Mouse (Mus musculus): ENCODE measurements around the gene Nrxn2. TPM values are rescaled to one million over a fixed set of nuclear protein-coding genes. Genes with fewer than 3 reads are reported as not detected.

Nrxn2 gene
- polyA plus RNA-seq, 2 experiments: 2.6 to 3.6 TPM

- Histone ChIP-seq H3K36me3 (ENCODE audit: control insufficient read depth, insufficient read depth, low read length) (no peaks in the 10 kb centered on the region), H3K4me2 (replicated peaks; ENCODE audit: low read depth, low read length, severe bottlenecking) (no peak overlapping the region), H3K4me1 (ENCODE audit: control insufficient read depth, insufficient read depth, low read length) (peaks cover 13% of the 10 kb centered on the region), H3K4me3 (replicated peaks; ENCODE audit: low read length) (no peak overlapping the region), H3K27ac (replicated peaks; ENCODE audit: low read depth, low read length) (no peak overlapping the region), H3K9me3 (ENCODE audit: control insufficient read depth, low read length) (no peaks in the 10 kb centered on the region), H3K9ac (ENCODE audit: low read depth, low read length, severe bottlenecking) (no peak overlapping the region), H3K27me3 (ENCODE audit: control insufficient read depth, insufficient read depth, low read length) (no peaks in the 10 kb centered on the region)
- no peak for ATAC-seq (ENCODE audit: low FRiP score, low read depth)
- no peak for TF ChIP-seq POLR2A (IDR thresholded peaks at IDR 0.05; ENCODE audit: borderline replicate concordance, extremely low read depth, insufficient read depth, insufficient read length)
- WGBS: 76% methylated on average over 5 of the region's 5 CpGs
- DNase-seq (ENCODE audit: low spot score): no peak
Observed at GRCm38 (mm10) chr19:6385419-6385818, 33.1 kb upstream of the Nrxn2 start.

- Histone ChIP-seq H3K4me1 (ENCODE audit: control insufficient read depth, insufficient read depth, low read length) (peaks cover 13% of the 10 kb centered on the region), H3K9me3 (ENCODE audit: control insufficient read depth, low read length) (no peaks in the 10 kb centered on the region), H3K4me3 (replicated peaks; ENCODE audit: low read length) (no peak overlapping the region), H3K27ac (replicated peaks; ENCODE audit: low read depth, low read length) (no peak overlapping the region), H3K4me2 (replicated peaks; ENCODE audit: low read depth, low read length, severe bottlenecking) (no peak overlapping the region), H3K9ac (ENCODE audit: low read depth, low read length, severe bottlenecking) (no peak overlapping the region), H3K27me3 (ENCODE audit: control insufficient read depth, insufficient read depth, low read length) (no peaks in the 10 kb centered on the region), H3K36me3 (ENCODE audit: control insufficient read depth, insufficient read depth, low read length) (no peaks in the 10 kb centered on the region)
- no peak for TF ChIP-seq POLR2A (IDR thresholded peaks at IDR 0.05; ENCODE audit: borderline replicate concordance, extremely low read depth, insufficient read depth, insufficient read length)
- DNase-seq (ENCODE audit: low spot score) (no peak), ATAC-seq (ENCODE audit: low FRiP score, low read depth) (no peak)
- 79% methylated on average over 7 of the region's 7 CpGs for WGBS
Observed at GRCm38 (mm10) chr19:6385821-6386220, 32.7 kb upstream of the Nrxn2 start.

GRCm38 (mm10) chr19:6386234-6386633 is 32.3 kb upstream of the Nrxn2 start:
- H3K4me2 ChIP-seq (replicated peaks; ENCODE audit: low read depth, low read length, severe bottlenecking): no peak overlapping the region
- peaks cover 13% of the 10 kb centered on the region for H3K4me1 ChIP-seq (ENCODE audit: control insufficient read depth, insufficient read depth, low read length)
- H3K27ac ChIP-seq (replicated peaks; ENCODE audit: low read depth, low read length): no peak overlapping the region
- no peak for DNase-seq (ENCODE audit: low spot score)
- H3K36me3 ChIP-seq (ENCODE audit: control insufficient read depth, insufficient read depth, low read length): no peaks in the 10 kb centered on the region
- H3K27me3 ChIP-seq (ENCODE audit: control insufficient read depth, insufficient read depth, low read length): no peaks in the 10 kb centered on the region
- no peaks in the 10 kb centered on the region for H3K9me3 ChIP-seq (ENCODE audit: control insufficient read depth, low read length)
- WGBS: 64% methylated on average over 9 of the region's 9 CpGs
- no peak for ATAC-seq (ENCODE audit: low FRiP score, low read depth)
- no peak overlapping the region for H3K4me3 ChIP-seq (replicated peaks; ENCODE audit: low read length)
- TF ChIP-seq POLR2A (IDR thresholded peaks at IDR 0.05; ENCODE audit: borderline replicate concordance, extremely low read depth, insufficient read depth, insufficient read length): no peak
- no peak overlapping the region for H3K9ac ChIP-seq (ENCODE audit: low read depth, low read length, severe bottlenecking)

- H3K9ac ChIP-seq (ENCODE audit: low read depth, low read length, severe bottlenecking): no peak overlapping the region
- DNase-seq (ENCODE audit: low spot score) (no peak), ATAC-seq (ENCODE audit: low FRiP score, low read depth) (no peak)
- H3K36me3 ChIP-seq (ENCODE audit: control insufficient read depth, insufficient read depth, low read length): no peaks in the 10 kb centered on the region
- no peak overlapping the region for H3K4me3 ChIP-seq (replicated peaks; ENCODE audit: low read length)
- no peak overlapping the region for H3K4me2 ChIP-seq (replicated peaks; ENCODE audit: low read depth, low read length, severe bottlenecking)
- 75% methylated on average over 13 of the region's 13 CpGs for WGBS
- no peaks in the 10 kb centered on the region for H3K27me3 ChIP-seq (ENCODE audit: control insufficient read depth, insufficient read depth, low read length)
- peaks cover 13% of the 10 kb centered on the region for H3K4me1 ChIP-seq (ENCODE audit: control insufficient read depth, insufficient read depth, low read length)
- TF ChIP-seq POLR2A (IDR thresholded peaks at IDR 0.05; ENCODE audit: borderline replicate concordance, extremely low read depth, insufficient read depth, insufficient read length): no peak
- H3K27ac ChIP-seq (replicated peaks; ENCODE audit: low read depth, low read length): no peak overlapping the region
- H3K9me3 ChIP-seq (ENCODE audit: control insufficient read depth, low read length): no peaks in the 10 kb centered on the region
Observed at GRCm38 (mm10) chr19:6388006-6388405, 30.5 kb upstream of the Nrxn2 start.

- peaks cover 8% of the 10 kb centered on the region for H3K4me1 ChIP-seq (ENCODE audit: control insufficient read depth, insufficient read depth, low read length)
- no peak overlapping the region for H3K27ac ChIP-seq (replicated peaks; ENCODE audit: low read depth, low read length)
- TF ChIP-seq POLR2A (IDR thresholded peaks at IDR 0.05; ENCODE audit: borderline replicate concordance, extremely low read depth, insufficient read depth, insufficient read length): no peak
- H3K9me3 ChIP-seq (ENCODE audit: control insufficient read depth, low read length): no peaks in the 10 kb centered on the region
- DNase-seq (ENCODE audit: low spot score): no peak
- H3K9ac ChIP-seq (ENCODE audit: low read depth, low read length, severe bottlenecking): peak overlapping the region; percentile 31; the same call in 1 of the 2 replicates
- H3K4me2 ChIP-seq (replicated peaks; ENCODE audit: low read depth, low read length, severe bottlenecking): peak overlapping the region; percentile 49
- no peaks in the 10 kb centered on the region for H3K27me3 ChIP-seq (ENCODE audit: control insufficient read depth, insufficient read depth, low read length)
- no peak for ATAC-seq (ENCODE audit: low FRiP score, low read depth)
- no peaks in the 10 kb centered on the region for H3K36me3 ChIP-seq (ENCODE audit: control insufficient read depth, insufficient read depth, low read length)
- WGBS: 5% methylated on average over 16 of the region's 16 CpGs
- peak overlapping the region; percentile 27 for H3K4me3 ChIP-seq (replicated peaks; ENCODE audit: low read length)
Observed at GRCm38 (mm10) chr19:6389803-6390202, 28.7 kb upstream of the Nrxn2 start.

GRCm38 (mm10) chr19:6390251-6390650 is 28.3 kb upstream of the Nrxn2 start:
- 55% methylated on average over 6 of the region's 6 CpGs for WGBS
- peaks cover 8% of the 10 kb centered on the region for H3K4me1 ChIP-seq (ENCODE audit: control insufficient read depth, insufficient read depth, low read length)
- no peaks in the 10 kb centered on the region for H3K9me3 ChIP-seq (ENCODE audit: control insufficient read depth, low read length)
- H3K4me2 ChIP-seq (replicated peaks; ENCODE audit: low read depth, low read length, severe bottlenecking): no peak overlapping the region
- H3K4me3 ChIP-seq (replicated peaks; ENCODE audit: low read length): no peak overlapping the region
- no peak for TF ChIP-seq POLR2A (IDR thresholded peaks at IDR 0.05; ENCODE audit: borderline replicate concordance, extremely low read depth, insufficient read depth, insufficient read length)
- no peak overlapping the region for H3K9ac ChIP-seq (ENCODE audit: low read depth, low read length, severe bottlenecking)
- H3K27ac ChIP-seq (replicated peaks; ENCODE audit: low read depth, low read length): no peak overlapping the region
- H3K36me3 ChIP-seq (ENCODE audit: control insufficient read depth, insufficient read depth, low read length): no peaks in the 10 kb centered on the region
- ATAC-seq (ENCODE audit: low FRiP score, low read depth) (no peak), DNase-seq (ENCODE audit: low spot score) (no peak)
- H3K27me3 ChIP-seq (ENCODE audit: control insufficient read depth, insufficient read depth, low read length): no peaks in the 10 kb centered on the region

Data from limb, embryonic 14.5 days (tissue).